Mouse (Mus musculus) neural tube, embryonic 12.5 days (tissue): ENCODE data around the gene Lrp4. TPM values are rescaled to one million over a fixed set of nuclear protein-coding genes. Genes with fewer than 3 reads are reported as not detected.

Experiments used
- ATAC-seq: fragments of 200-750 bp; cut with Nextera tagmentation; 2 replicates; pipeline ENCODE4 v1.8.0; 2017; ENCODE audit warnings: low read depth, mild to moderate bottlenecking, moderate TSS enrichment, moderate library complexity; ENCODE audit not compliant: low FRiP score
- H3K27ac ChIP-seq: fragments of 300-500 bp; sonication (generic); 2 replicates; pipeline ENCODE4 v1.5.1; 2016
- H3K27me3 ChIP-seq: fragments of 300-500 bp; sonication (generic); replicated peaks from 2 replicates; pipeline ENCODE4 v1.6.1; 2016; ENCODE audit warnings: mild to moderate bottlenecking
- H3K36me3 ChIP-seq: fragments of 300-500 bp; sonication (generic); 2 replicates; pipeline ENCODE4 v1.6.1; 2016; ENCODE audit warnings: mild to moderate bottlenecking
- H3K4me1 ChIP-seq: fragments of 300-500 bp; sonication (generic); 2 replicates; pipeline ENCODE4 v1.6.1; 2016
- H3K4me2 ChIP-seq: fragments of 300-500 bp; sonication (generic); replicated peaks from 2 replicates; pipeline ENCODE4 v1.6.1; 2016; ENCODE audit warnings: mild to moderate bottlenecking
- H3K4me3 ChIP-seq: fragments of 300-500 bp; sonication (generic); 2 replicates; pipeline ENCODE4 v1.5.1; 2016
- H3K9ac ChIP-seq: fragments of 300-500 bp; sonication (generic); 2 replicates; pipeline ENCODE4 v1.6.1; 2016; ENCODE audit warnings: mild to moderate bottlenecking
- H3K9me3 ChIP-seq: fragments of 300-500 bp; sonication (generic); 2 replicates; pipeline ENCODE4 v1.6.1; 2016; ENCODE audit warnings: mild to moderate bottlenecking
- WGBS: fragments of 180-500 bp; shearing (Covaris S2); methylation state at CpG from one replicate; pipeline ENCODE4 v1.1.7; 2016; 5-methylcytosine and 5-hydroxymethylcytosine counted together
- polyA plus RNA-seq: library from polyadenylated mRNA; unstranded; fragments of >200 nt; fragmentation: Nextera tagmentation; extraction: Ambion mirVana; gene quantifications from 2 replicates; pipeline ENCODE4 v1.2.1, GENCODE M21; 2016

Lrp4 gene
- polyA plus RNA-seq, 1 experiment from 2014 or later = 5.3 TPM

- no peak for ATAC-seq
- no peak overlapping the region for H3K4me2 ChIP-seq
- no peaks in the 10 kb centered on the region for H3K9me3 ChIP-seq
- no peak overlapping the region for H3K4me3 ChIP-seq
- H3K9ac ChIP-seq = no peak overlapping the region
- H3K27me3 ChIP-seq = no peaks in the 10 kb centered on the region
- no peaks in the 10 kb centered on the region for H3K4me1 ChIP-seq
- no peaks in the 10 kb centered on the region; the same call in 1 of the 2 replicates for H3K36me3 ChIP-seq
- 70% methylated on average over 5 of the region's 5 CpGs for WGBS
- no peak overlapping the region for H3K27ac ChIP-seq
Measured at GRCm38 (mm10) chr2:91437116-91437815, 20.0 kb upstream of the Lrp4 start.

GRCm38 (mm10) chr2:91439271-91439670 lies 18.0 kb upstream of the Lrp4 start:
- WGBS = 88% methylated on average over 10 of the region's 10 CpGs
- H3K9me3 ChIP-seq = no peaks in the 10 kb centered on the region
- no peak overlapping the region for H3K27ac ChIP-seq
- no peaks in the 10 kb centered on the region for H3K36me3 ChIP-seq
- H3K9ac ChIP-seq = no peak overlapping the region
- no peak overlapping the region for H3K4me2 ChIP-seq
- peaks cover 5% of the 10 kb centered on the region for H3K4me1 ChIP-seq
- no peak overlapping the region for H3K4me3 ChIP-seq
- no peaks in the 10 kb centered on the region for H3K27me3 ChIP-seq
- ATAC-seq = no peak

- H3K4me2 ChIP-seq = no peak overlapping the region
- 90% methylated on average over 1 of the region's 1 CpGs for WGBS
- ATAC-seq = no peak
- no peaks in the 10 kb centered on the region for H3K9me3 ChIP-seq
- no peaks in the 10 kb centered on the region for H3K36me3 ChIP-seq
- no peak overlapping the region for H3K27ac ChIP-seq
- H3K4me3 ChIP-seq = no peak overlapping the region
- no peak overlapping the region for H3K9ac ChIP-seq
- no peaks in the 10 kb centered on the region for H3K27me3 ChIP-seq
- H3K4me1 ChIP-seq = peaks cover 5% of the 10 kb centered on the region
Measured at GRCm38 (mm10) chr2:91439876-91440275, 17.4 kb upstream of the Lrp4 start.

- Histone ChIP-seq H3K9ac (no peak overlapping the region), H3K4me1 (peaks cover 5% of the 10 kb centered on the region), H3K4me2 (no peak overlapping the region), H3K36me3 (no peaks in the 10 kb centered on the region), H3K27me3 (no peaks in the 10 kb centered on the region), H3K4me3 (no peak overlapping the region), H3K27ac (no peak overlapping the region), H3K9me3 (no peaks in the 10 kb centered on the region)
- no peak for ATAC-seq
- 86% methylated on average over 5 of the region's 5 CpGs for WGBS
Measured at GRCm38 (mm10) chr2:91440686-91441085, 16.6 kb upstream of the Lrp4 start.

GRCm38 (mm10) chr2:91441715-91442114 lies 15.6 kb upstream of the Lrp4 start:
- no peak for ATAC-seq
- Histone ChIP-seq H3K4me2 (no peak overlapping the region), H3K4me1 (peaks cover 5% of the 10 kb centered on the region), H3K27me3 (no peaks in the 10 kb centered on the region), H3K36me3 (no peaks in the 10 kb centered on the region), H3K9me3 (no peaks in the 10 kb centered on the region), H3K27ac (no peak overlapping the region), H3K9ac (no peak overlapping the region), H3K4me3 (no peak overlapping the region)
- WGBS = 66% methylated on average over 2 of the region's 2 CpGs

- H3K27ac ChIP-seq = no peak overlapping the region
- no peaks in the 10 kb centered on the region for H3K27me3 ChIP-seq
- 80% methylated on average over 1 of the region's 1 CpGs for WGBS
- no peak overlapping the region for H3K4me3 ChIP-seq
- peaks cover 5% of the 10 kb centered on the region for H3K4me1 ChIP-seq
- no peak overlapping the region for H3K4me2 ChIP-seq
- no peaks in the 10 kb centered on the region for H3K36me3 ChIP-seq
- ATAC-seq = no peak
- H3K9me3 ChIP-seq = no peaks in the 10 kb centered on the region
- no peak overlapping the region for H3K9ac ChIP-seq
Measured at GRCm38 (mm10) chr2:91442241-91442640, 15.1 kb upstream of the Lrp4 start.

GRCm38 (mm10) chr2:91444286-91444892 lies 12.9 kb upstream of the Lrp4 start, which contains the start of gene 1110051M20Rik:
TSS of gene 1110051M20Rik (minus strand) at chr2:91444704.
- under 1% methylated on average over 19 of the region's 19 CpGs for WGBS
- no peaks in the 10 kb centered on the region for H3K36me3 ChIP-seq

GRCm38 (mm10) chr2:91449662-91450061 lies 7.6 kb upstream of the Lrp4 start:
- Histone ChIP-seq H3K4me2 (no peak overlapping the region), H3K4me3 (no peak overlapping the region), H3K4me1 (no peaks in the 10 kb centered on the region), H3K27ac (no peak overlapping the region), H3K9ac (no peak overlapping the region), H3K9me3 (no peaks in the 10 kb centered on the region), H3K27me3 (no peaks in the 10 kb centered on the region), H3K36me3 (no peaks in the 10 kb centered on the region)
- 38% methylated on average over 1 of the region's 1 CpGs for WGBS
- no peak for ATAC-seq

More at GRCm38 (mm10) chr2:91444286-91444892, 12.9 kb upstream of the Lrp4 start, which contains the start of gene 1110051M20Rik:
- Histone ChIP-seq H3K4me1 (peaks cover 5% of the 10 kb centered on the region), H3K27me3 (no peaks in the 10 kb centered on the region), H3K27ac (no peak within 1 kb of the TSS), H3K4me2 (peak within 1 kb of the TSS; percentile 62), H3K4me3 (peak within 1 kb of the TSS; percentile 70), H3K9ac (peak within 1 kb of the TSS; percentile 64), H3K9me3 (no peaks in the 10 kb centered on the region)
- ATAC-seq = peak; percentile 94

- Histone ChIP-seq H3K27ac (no peak overlapping the region), H3K4me3 (no peak overlapping the region), H3K4me2 (no peak overlapping the region), H3K4me1 (no peaks in the 10 kb centered on the region), H3K36me3 (no peaks in the 10 kb centered on the region), H3K27me3 (no peaks in the 10 kb centered on the region), H3K9me3 (no peaks in the 10 kb centered on the region), H3K9ac (no peak overlapping the region)
- no peak for ATAC-seq
- WGBS = 80% methylated on average over 9 of the region's 9 CpGs
Measured at GRCm38 (mm10) chr2:91450316-91450715, 7.0 kb upstream of the Lrp4 start.

GRCm38 (mm10) chr2:91452658-91453057 lies 4.7 kb upstream of the Lrp4 start:
- Histone ChIP-seq H3K9ac (no peak overlapping the region), H3K4me1 (peaks cover 8% of the 10 kb centered on the region; the same call in 1 of the 2 replicates), H3K27me3 (no peaks in the 10 kb centered on the region), H3K9me3 (no peaks in the 10 kb centered on the region), H3K36me3 (no peaks in the 10 kb centered on the region), H3K27ac (no peak overlapping the region), H3K4me2 (peak overlapping the region; percentile 10; the same call in 1 of the 2 replicates), H3K4me3 (no peak overlapping the region)
- ATAC-seq = no peak
- 37% methylated on average over 8 of the region's 8 CpGs for WGBS

GRCm38 (mm10) chr2:91453231-91454075 lies 3.9 kb upstream of the Lrp4 start:
- H3K36me3 ChIP-seq = no peaks in the 10 kb centered on the region
- H3K9me3 ChIP-seq = no peaks in the 10 kb centered on the region
- H3K4me3 ChIP-seq = no peak overlapping the region
- WGBS = 80% methylated on average over 9 of the region's 9 CpGs
- ATAC-seq = no peak
- no peak overlapping the region for H3K27ac ChIP-seq
- H3K4me1 ChIP-seq = peaks cover 14% of the 10 kb centered on the region; the same call in 1 of the 2 replicates
- no peak overlapping the region for H3K9ac ChIP-seq
- H3K27me3 ChIP-seq = no peaks in the 10 kb centered on the region
- no peak overlapping the region for H3K4me2 ChIP-seq

- WGBS = 89% methylated on average over 3 of the region's 3 CpGs
- ATAC-seq = no peak
Measured at GRCm38 (mm10) chr2:91454434-91454833, 2.9 kb upstream of the Lrp4 start.

More at GRCm38 (mm10) chr2:91454434-91454833, 2.9 kb upstream of the Lrp4 start:
- H3K27me3 ChIP-seq = no peaks in the 10 kb centered on the region
- no peaks in the 10 kb centered on the region for H3K9me3 ChIP-seq
- no peak overlapping the region for H3K9ac ChIP-seq
- no peak overlapping the region for H3K4me3 ChIP-seq
- no peak overlapping the region for H3K4me2 ChIP-seq
- no peaks in the 10 kb centered on the region for H3K36me3 ChIP-seq
- H3K27ac ChIP-seq = no peak overlapping the region
- H3K4me1 ChIP-seq = peaks cover 16% of the 10 kb centered on the region; the same call in 1 of the 2 replicates
